Mouse (Mus musculus) lung, postnatal 4 days (tissue): Measurements from ENCODE around the gene Gm45062.
"Not testable (repeated sequence)": the region's sequence is repeated elsewhere in the genome, so short reads cannot be mapped to it uniquely, and the experiment has no call there.

Source experiments
- DNase-seq, 2 experiments: peaks; one replicate each; pipeline ENCODE4 v3.0.0; 2021

Gm45062 gene

GRCm38 (mm10) chr6:8316201-8316600, 57.0 kb downstream of the Gm45062 start:
- no peak for DNase-seq

GRCm38 (mm10) chr6:8319591-8319990, 60.3 kb downstream of the Gm45062 start:
- DNase-seq, result no peak

- DNase-seq, result not testable (repeated sequence)
Measured at GRCm38 (mm10) chr6:8331496-8331895, 72.2 kb downstream of the Gm45062 start.

GRCm38 (mm10) chr6:8333380-8333779, 74.1 kb downstream of the Gm45062 start:
- no peak for DNase-seq

- no peak for DNase-seq
Measured at GRCm38 (mm10) chr6:8336487-8337390, 77.5 kb downstream of the Gm45062 start.

- DNase-seq, result no peak
Measured at GRCm38 (mm10) chr6:8339453-8339852, 80.2 kb downstream of the Gm45062 start.

- no peak for DNase-seq
Measured at GRCm38 (mm10) chr6:8343271-8343670, 84.0 kb downstream of the Gm45062 start.

- peak; percentile 63 to 64 for DNase-seq
Measured at GRCm38 (mm10) chr6:8345219-8345856, 86.1 kb downstream of the Gm45062 start.

- no peak for DNase-seq
Measured at GRCm38 (mm10) chr6:8347154-8347553, 87.9 kb downstream of the Gm45062 start.

- no peak for DNase-seq
Measured at GRCm38 (mm10) chr6:8348344-8348743, 89.1 kb downstream of the Gm45062 start.

GRCm38 (mm10) chr6:8349060-8349670, 89.9 kb downstream of the Gm45062 start:
- no peak for DNase-seq

- no peak for DNase-seq
Measured at GRCm38 (mm10) chr6:8351507-8351906, 92.3 kb downstream of the Gm45062 start.

- no peak for DNase-seq
Measured at GRCm38 (mm10) chr6:8352533-8353168, 93.4 kb downstream of the Gm45062 start.

GRCm38 (mm10) chr6:8353461-8353860, 94.2 kb downstream of the Gm45062 start:
- no peak for DNase-seq

GRCm38 (mm10) chr6:8354846-8355245, 95.6 kb downstream of the Gm45062 start:
- DNase-seq, result no peak

GRCm38 (mm10) chr6:8358232-8358631, 99.0 kb downstream of the Gm45062 start:
- DNase-seq, result no peak

GRCm38 (mm10) chr6:8358782-8359181, 99.5 kb downstream of the Gm45062 start:
- DNase-seq, result no peak

- DNase-seq, result no peak
Measured at GRCm38 (mm10) chr6:8360805-8361204, 101.6 kb downstream of the Gm45062 start.

GRCm38 (mm10) chr6:8364033-8364756, 104.9 kb downstream of the Gm45062 start:
- no peak for DNase-seq

- DNase-seq, result no peak
Measured at GRCm38 (mm10) chr6:8364757-8365150, 105.5 kb downstream of the Gm45062 start.

GRCm38 (mm10) chr6:8367675-8368074, 108.4 kb downstream of the Gm45062 start:
- DNase-seq, result no peak

GRCm38 (mm10) chr6:8368198-8368864, 109.1 kb downstream of the Gm45062 start:
- DNase-seq, result no peak
